Mouse (Mus musculus) liver, embryonic 12.5 days (tissue): ENCODE results near the gene Tmem192. TPM values are rescaled to one million over a fixed set of nuclear protein-coding genes. Genes with fewer than 3 reads are reported as not detected.
A peak's percentile ranks its signal among the peaks of the same experiment; 100 is the strongest.

Experiments used
- ATAC-seq: fragments of 200-750 bp; cut with Nextera tagmentation; 2 replicates; pipeline ENCODE4 v1.8.0; 2017; ENCODE audit warnings: moderate number of reproducible peaks, mild to moderate bottlenecking, moderate library complexity
- H3K27ac ChIP-seq: fragments of 300-500 bp; sonication (generic); 2 replicates; pipeline ENCODE4 v1.5.1; 2016; ENCODE audit warnings: mild to moderate bottlenecking
- H3K27me3 ChIP-seq: fragments of 300-500 bp; sonication (generic); replicated peaks from 2 replicates; pipeline ENCODE4 v1.6.1; 2016; ENCODE audit warnings: mild to moderate bottlenecking, moderate library complexity
- H3K36me3 ChIP-seq: fragments of 300-500 bp; sonication (generic); 2 replicates; pipeline ENCODE4 v1.6.1; 2016; ENCODE audit warnings: mild to moderate bottlenecking, moderate library complexity
- H3K4me1 ChIP-seq: fragments of 300-500 bp; sonication (generic); 2 replicates; pipeline ENCODE4 v1.6.1; 2016
- H3K4me2 ChIP-seq: fragments of 300-500 bp; sonication (generic); 2 replicates; pipeline ENCODE4 v1.6.1; 2016; ENCODE audit warnings: mild to moderate bottlenecking, moderate library complexity
- H3K4me3 ChIP-seq: fragments of 300-500 bp; sonication (generic); 2 replicates; pipeline ENCODE4 v1.5.1; 2016; ENCODE audit warnings: mild to moderate bottlenecking, moderate library complexity
- H3K9ac ChIP-seq: fragments of 300-500 bp; sonication (generic); 2 replicates; pipeline ENCODE4 v1.6.1; 2016; ENCODE audit warnings: mild to moderate bottlenecking, moderate library complexity
- H3K9me3 ChIP-seq: fragments of 300-500 bp; sonication (generic); replicated peaks from 2 replicates; pipeline ENCODE4 v1.6.1; 2016; ENCODE audit warnings: mild to moderate bottlenecking, moderate library complexity
- WGBS: fragments of 180-500 bp; shearing (Covaris S2); methylation state at CpG from one replicate; pipeline ENCODE4 v1.1.7; 2016; ENCODE audit not compliant: insufficient replicate concordance; 5-methylcytosine and 5-hydroxymethylcytosine counted together
- polyA plus RNA-seq: library from polyadenylated mRNA; unstranded; fragments of >200 nt; fragmentation: Nextera tagmentation; extraction: Ambion mirVana; gene quantifications from 2 replicates; pipeline ENCODE4 v1.2.1, GENCODE M21; 2016

The Tmem192 gene
- polyA plus RNA-seq, 1 experiment from 2014 or later, result 18.1 TPM

- 66% methylated on average over 3 of the region's 3 CpGs for WGBS
- Histone ChIP-seq H3K36me3 (no peaks in the 10 kb centered on the region), H3K4me2 (no peak overlapping the region), H3K27ac (no peak overlapping the region), H3K9me3 (no peaks in the 10 kb centered on the region), H3K27me3 (no peaks in the 10 kb centered on the region), H3K9ac (no peak overlapping the region), H3K4me3 (no peak overlapping the region), H3K4me1 (no peaks in the 10 kb centered on the region)
- ATAC-seq, result no peak
Observed at GRCm38 (mm10) chr8:64934997-64935396, 12.0 kb upstream of the Tmem192 start.

DNA sequence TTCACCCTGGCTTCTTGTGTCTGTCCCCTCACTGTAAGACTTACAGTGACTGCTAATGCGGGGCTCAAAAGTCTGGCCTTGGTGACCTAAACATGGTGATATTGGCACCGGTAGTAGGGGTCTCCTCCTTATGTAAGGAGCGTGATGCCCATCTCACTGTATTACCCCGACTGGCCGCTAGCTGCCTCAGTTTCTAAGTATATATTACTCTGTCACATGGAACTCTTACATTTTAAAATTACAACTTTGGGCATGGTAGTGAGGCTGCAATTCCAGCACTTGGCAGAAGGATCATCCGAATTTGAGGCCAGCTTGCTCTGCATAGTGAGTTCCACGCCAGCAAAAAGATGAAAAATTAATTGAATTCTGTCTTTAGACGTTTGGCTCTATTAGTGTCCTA lies 6.0 kb upstream of the Tmem192 start:
- Histone ChIP-seq H3K9me3 (no peaks in the 10 kb centered on the region), H3K4me2 (no peak overlapping the region), H3K9ac (no peak overlapping the region), H3K27me3 (peaks cover 16% of the 10 kb centered on the region), H3K27ac (no peak overlapping the region), H3K36me3 (no peaks in the 10 kb centered on the region), H3K4me1 (peaks cover 8% of the 10 kb centered on the region; the same call in 1 of the 2 replicates), H3K4me3 (no peak overlapping the region)
- WGBS, result 65% methylated on average over 8 of the region's 8 CpGs
- ATAC-seq, result no peak

DNA sequence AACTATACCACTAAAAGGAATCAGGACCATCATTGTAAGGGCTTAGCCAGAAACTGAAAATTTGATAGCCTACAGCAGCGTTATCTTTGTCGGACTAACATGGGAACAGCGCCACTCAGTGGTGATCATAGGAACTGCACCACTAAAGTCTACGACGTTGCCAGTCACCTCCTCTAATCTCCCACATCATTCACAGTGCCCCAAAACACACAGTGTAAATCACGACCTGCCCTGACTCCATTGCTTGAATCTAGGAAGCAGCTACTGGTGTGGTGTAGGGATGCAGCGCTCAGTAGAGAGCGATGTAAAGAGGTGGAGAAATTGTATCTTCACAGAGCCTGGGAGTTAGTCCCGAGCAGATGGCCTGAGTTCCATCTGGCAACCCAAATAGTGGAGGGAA lies 5.5 kb upstream of the Tmem192 start:
- Histone ChIP-seq H3K4me2 (no peak overlapping the region), H3K9ac (no peak overlapping the region), H3K27ac (no peak overlapping the region), H3K36me3 (no peaks in the 10 kb centered on the region), H3K27me3 (peaks cover 16% of the 10 kb centered on the region), H3K4me3 (no peak overlapping the region), H3K9me3 (no peaks in the 10 kb centered on the region), H3K4me1 (peaks cover 13% of the 10 kb centered on the region; the same call in 1 of the 2 replicates)
- WGBS, result 18% methylated on average over 9 of the region's 9 CpGs
- ATAC-seq, result peak; percentile 38; the same call in 1 of the 2 replicates

GRCm38 (mm10) chr8:64942946-64943345 lies 4.0 kb upstream of the Tmem192 start:
- Histone ChIP-seq H3K27ac (no peak overlapping the region), H3K4me1 (peaks cover 18% of the 10 kb centered on the region), H3K4me3 (no peak overlapping the region), H3K27me3 (peaks cover 16% of the 10 kb centered on the region), H3K4me2 (no peak overlapping the region), H3K36me3 (no peaks in the 10 kb centered on the region), H3K9me3 (no peaks in the 10 kb centered on the region), H3K9ac (no peak overlapping the region)
- WGBS, result 20% methylated on average over 5 of the region's 5 CpGs
- ATAC-seq, result no peak

GRCm38 (mm10) chr8:64944831-64945230 lies 2.2 kb upstream of the Tmem192 start:
- Histone ChIP-seq H3K27ac (no peak overlapping the region), H3K4me1 (peaks cover 20% of the 10 kb centered on the region), H3K27me3 (peaks cover 16% of the 10 kb centered on the region), H3K9ac (no peak overlapping the region), H3K4me3 (no peak overlapping the region), H3K9me3 (no peaks in the 10 kb centered on the region), H3K4me2 (no peak overlapping the region), H3K36me3 (no peaks in the 10 kb centered on the region)
- WGBS, result 19% methylated on average over 5 of the region's 5 CpGs
- ATAC-seq, result no peak

DNA sequence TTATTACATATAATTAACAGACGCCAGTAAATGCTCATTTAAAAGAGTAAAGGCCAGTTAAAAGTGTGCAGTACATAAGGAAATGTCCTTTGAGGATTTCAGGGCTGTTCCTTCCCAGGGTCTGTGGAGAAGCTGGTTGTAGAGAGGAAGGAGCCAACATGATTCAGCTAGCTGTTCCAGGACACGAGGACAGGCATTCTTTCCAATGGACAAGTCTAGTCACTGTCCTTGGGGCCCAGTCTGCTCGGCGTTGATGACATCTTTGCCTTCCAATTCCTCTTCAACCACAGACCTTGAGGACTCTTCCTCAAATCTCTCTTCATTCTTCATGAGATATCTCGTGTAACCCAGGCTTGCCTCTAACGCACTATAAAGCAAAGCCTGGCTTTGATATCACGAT lies 1.4 kb upstream of the Tmem192 start:
- Histone ChIP-seq H3K4me3 (no peak overlapping the region), H3K9me3 (no peaks in the 10 kb centered on the region), H3K27me3 (peaks cover 16% of the 10 kb centered on the region), H3K4me1 (peaks cover 20% of the 10 kb centered on the region), H3K27ac (no peak overlapping the region), H3K4me2 (0 out of 2 replicates have a peak overlapping the region, but pooled peaks have one; percentile 85), H3K9ac (no peak overlapping the region), H3K36me3 (no peaks in the 10 kb centered on the region)
- no peak for ATAC-seq
- WGBS, result 42% methylated on average over 7 of the region's 7 CpGs

GRCm38 (mm10) chr8:64946441-64946819 lies 555 bp upstream of the Tmem192 start:
- Histone ChIP-seq H3K27me3 (peaks cover 16% of the 10 kb centered on the region), H3K4me2 (peak overlapping the region; percentile 85), H3K27ac (no peak overlapping the region), H3K9me3 (no peaks in the 10 kb centered on the region), H3K4me3 (peak overlapping the region; percentile 79), H3K36me3 (no peaks in the 10 kb centered on the region), H3K9ac (peak overlapping the region; percentile 75; the same call in 1 of the 2 replicates), H3K4me1 (peaks cover 20% of the 10 kb centered on the region)
- WGBS, result 41% methylated on average over 8 of the region's 8 CpGs
- ATAC-seq, result no peak

DNA sequence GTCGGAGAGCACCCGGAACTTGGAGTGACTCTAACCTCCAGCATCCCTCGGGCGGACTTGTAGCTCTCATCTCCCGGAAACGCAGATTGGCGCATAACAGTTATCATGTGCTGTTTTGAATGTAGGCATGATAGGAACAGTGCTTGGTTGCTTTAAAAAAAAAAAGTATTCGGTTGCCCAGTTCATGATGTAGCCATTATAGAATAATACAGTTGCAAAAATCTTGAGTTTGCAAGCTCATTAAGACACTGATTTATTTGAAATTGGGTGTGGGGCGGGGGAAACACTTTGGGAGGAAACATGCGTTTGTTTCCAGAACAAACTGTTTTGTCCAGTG lies 681 bp downstream of the Tmem192 start:
- 11% methylated on average over 10 of the region's 10 CpGs for WGBS
- peaks cover 9% of the 10 kb centered on the region for H3K27me3 ChIP-seq
- peak overlapping the region; percentile 69 for H3K27ac ChIP-seq
- H3K4me1 ChIP-seq, result peaks cover 18% of the 10 kb centered on the region
- no peaks in the 10 kb centered on the region for H3K36me3 ChIP-seq
- H3K9me3 ChIP-seq, result no peaks in the 10 kb centered on the region
- no peak for ATAC-seq
- H3K4me2 ChIP-seq, result peak overlapping the region; percentile 85
- H3K4me3 ChIP-seq, result peak overlapping the region; percentile 79
- peak overlapping the region; percentile 75 for H3K9ac ChIP-seq

DNA sequence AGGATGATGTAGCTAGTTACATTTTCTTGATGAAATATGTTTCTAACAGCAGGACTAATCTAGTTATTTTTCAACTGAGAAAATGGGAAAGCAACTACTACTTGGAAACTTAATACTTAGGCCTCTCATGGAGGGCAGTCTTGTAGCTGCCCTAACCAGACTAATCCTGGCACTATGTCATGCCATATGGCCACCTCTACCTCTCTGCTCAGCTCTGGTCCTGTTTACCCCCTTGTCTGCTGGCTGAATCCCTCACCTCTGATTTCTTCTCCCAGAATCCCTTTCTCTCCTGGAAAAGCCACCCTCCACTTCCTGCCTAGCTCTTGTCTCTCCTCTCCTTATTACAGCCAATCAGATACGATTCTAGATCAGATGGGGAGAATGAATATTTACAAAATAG lies 1.4 kb downstream of the Tmem192 start:
- no peak for ATAC-seq
- H3K4me3 ChIP-seq, result no peak overlapping the region
- H3K27ac ChIP-seq, result no peak overlapping the region
- no peak overlapping the region for H3K9ac ChIP-seq
- peaks cover 18% of the 10 kb centered on the region for H3K4me1 ChIP-seq
- H3K4me2 ChIP-seq, result no peak overlapping the region; the same call in 1 of the 2 replicates
- 76% methylated on average over 1 of the region's 1 CpGs for WGBS
- H3K36me3 ChIP-seq, result no peaks in the 10 kb centered on the region
- H3K27me3 ChIP-seq, result 0 out of 2 replicates have a peak, but pooled peaks cover 4% of the 10 kb centered on the region
- no peaks in the 10 kb centered on the region for H3K9me3 ChIP-seq

- Histone ChIP-seq H3K4me1 (peaks cover 7% of the 10 kb centered on the region; the same call in 1 of the 2 replicates), H3K4me3 (no peak overlapping the region), H3K4me2 (no peak overlapping the region), H3K27ac (no peak overlapping the region), H3K27me3 (no peaks in the 10 kb centered on the region), H3K9me3 (no peaks in the 10 kb centered on the region), H3K36me3 (peaks cover 5% of the 10 kb centered on the region; the same call in 1 of the 2 replicates), H3K9ac (no peak overlapping the region)
- WGBS, result 83% methylated on average over 6 of the region's 6 CpGs
- no peak for ATAC-seq
Observed at GRCm38 (mm10) chr8:64952101-64952500, 5.1 kb downstream of the Tmem192 start.

- Histone ChIP-seq H3K27me3 (no peaks in the 10 kb centered on the region), H3K9me3 (no peaks in the 10 kb centered on the region), H3K4me1 (no peaks in the 10 kb centered on the region), H3K4me3 (no peak overlapping the region), H3K4me2 (no peak overlapping the region), H3K9ac (no peak overlapping the region), H3K36me3 (peaks cover 30% of the 10 kb centered on the region), H3K27ac (no peak overlapping the region)
- 77% methylated on average over 9 of the region's 9 CpGs for WGBS
- ATAC-seq, result no peak
Observed at GRCm38 (mm10) chr8:64959025-64959424, 12.0 kb downstream of the Tmem192 start.

- H3K9me3 ChIP-seq, result no peaks in the 10 kb centered on the region
- no peak overlapping the region for H3K9ac ChIP-seq
- ATAC-seq, result no peak
- H3K27me3 ChIP-seq, result no peaks in the 10 kb centered on the region
- H3K4me2 ChIP-seq, result no peak overlapping the region
- no peak overlapping the region for H3K4me3 ChIP-seq
- H3K27ac ChIP-seq, result no peak overlapping the region
- peaks cover 38% of the 10 kb centered on the region for H3K36me3 ChIP-seq
- H3K4me1 ChIP-seq, result no peaks in the 10 kb centered on the region
Observed at GRCm38 (mm10) chr8:64962836-64963235, 15.9 kb downstream of the Tmem192 start.

DNA sequence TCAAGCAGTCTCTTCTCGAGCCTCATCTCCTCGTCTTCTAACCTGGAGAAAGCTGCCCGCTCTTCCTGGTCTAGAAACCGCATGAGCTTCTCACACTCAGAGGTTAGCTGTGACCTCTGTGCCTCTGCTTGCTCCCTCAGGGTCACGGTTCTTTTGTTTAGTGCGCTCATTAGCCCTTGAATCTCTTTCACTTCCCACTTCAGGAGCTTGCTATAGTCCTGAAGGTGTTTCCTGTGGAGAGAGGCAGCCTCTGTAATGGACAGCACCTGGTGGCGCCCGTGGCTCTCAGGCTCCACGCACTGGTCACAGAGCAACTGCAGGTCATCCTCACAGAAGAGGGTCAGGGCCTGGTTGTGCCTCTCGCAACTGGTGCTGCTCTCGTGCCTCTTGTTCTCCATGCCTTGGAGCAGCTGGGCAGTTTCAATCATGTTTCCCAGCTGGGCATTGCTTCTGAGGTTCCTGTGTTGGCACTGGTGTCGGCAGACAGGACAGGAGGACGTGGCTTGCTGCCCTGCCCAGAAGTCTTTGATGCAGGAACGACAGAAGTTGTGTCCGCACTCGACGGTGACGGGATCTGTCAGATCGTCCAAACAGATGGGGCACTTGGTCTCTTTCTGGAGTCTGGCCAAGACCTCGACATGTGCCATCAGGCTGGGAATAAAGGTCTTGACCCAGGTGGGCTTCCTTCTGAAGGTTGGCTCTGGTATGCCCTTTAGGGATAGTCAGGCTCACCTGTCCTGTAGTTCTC lies 36.3 kb downstream of the Tmem192 start:
- 65% methylated on average over 20 of the region's 20 CpGs for WGBS
- H3K36me3 ChIP-seq, result no peaks in the 10 kb centered on the region
- H3K27ac ChIP-seq, result no peak overlapping the region
- H3K27me3 ChIP-seq, result no peaks in the 10 kb centered on the region
- H3K9me3 ChIP-seq, result no peaks in the 10 kb centered on the region
- no peak overlapping the region for H3K9ac ChIP-seq
- H3K4me2 ChIP-seq, result no peak overlapping the region
- H3K4me1 ChIP-seq, result no peaks in the 10 kb centered on the region
- ATAC-seq, result no peak
- H3K4me3 ChIP-seq, result no peak overlapping the region
